Mouse (Mus musculus): Measurements from ENCODE around the gene Brinp2.

DNA sequence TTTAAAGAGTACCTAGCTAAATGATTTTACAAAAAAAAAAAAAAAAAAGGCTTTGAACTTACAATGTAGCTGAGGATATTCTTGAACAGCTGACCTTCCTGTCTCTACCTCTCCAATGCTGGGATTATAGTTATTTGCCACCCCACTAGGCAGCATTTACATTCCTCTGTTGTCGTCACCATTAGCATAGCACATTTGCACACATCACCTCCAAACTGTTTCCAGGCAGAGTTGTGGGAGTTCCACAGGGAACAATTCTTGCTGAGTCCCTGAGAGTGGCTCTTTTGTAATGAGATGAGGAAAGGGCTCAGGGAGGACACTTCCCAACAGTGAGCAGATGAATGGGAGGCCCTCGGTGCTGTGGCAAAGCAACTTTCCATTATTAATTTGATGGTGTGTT lies 153.2 kb downstream of the Brinp2 start:
- TF ChIP-seq POLR2AphosphoS2 (IDR thresholded peaks at IDR 0.05; ENCODE audit: insufficient read length, low read depth) = no peak
- TF ChIP-seq POLR2A (IDR thresholded peaks at IDR 0.05; ENCODE audit: insufficient read length, low read depth) = no peak
- no peak for TF ChIP-seq REST (IDR thresholded peaks at IDR 0.05; ENCODE audit: insufficient read depth, insufficient read length)

All from myocyte (in vitro differentiated cells).